Comparison of ENCODE assay signal across 8 mouse cellular contexts in genomic region chr2:32534061-32534732, GRCm38 (mm10). TPM values are rescaled to one million over a fixed set of nuclear protein-coding genes. Genes with fewer than 3 reads are reported as not detected.
DNase-seq lines count a peak whose midpoint lies in the region; ATAC-seq and TF ChIP-seq lines count a peak whose summit lies in the region.

No protein-coding gene starts in this region.

- peak; percentile 25 for DNase-seq in right cerebral cortex, postnatal 14 days
- DNase-seq in right cerebral cortex, adult 2 months (ENCODE audit: low spot score in 2 of 2) = no peak
- peak; percentile 29 for DNase-seq in c-Kit-positive CD71-positive TER-119-negative erythroid progenitor cells, embryonic 14.5 days (ENCODE audit: low read depth)
- peak; percentile 62 to 73 for DNase-seq in heart, adult 18-20 months
- DNase-seq in kidney, adult 11 months = peak; percentile 75
- DNase-seq in lung, embryonic 14.5 days = peak; percentile 89
- peak; percentile 63 for DNase-seq in retina, embryonic 14.5 days (ENCODE audit: low spot score)
- DNase-seq in layer of hippocampus, postnatal 36 days = no peak

- H3K36me3 ChIP-seq in lung, embryonic 14.5 days (ENCODE audit: insufficient read depth) = no peaks in the 10 kb centered on the region

- no peaks in the 10 kb centered on the region for H3K9me3 ChIP-seq in lung, embryonic 14.5 days (ENCODE audit: low read depth, low read length)

- H3K27ac ChIP-seq in lung, embryonic 14.5 days (ENCODE audit: low read depth) = peak overlapping the region; percentile 99

- 8% methylated on average over 13 of the region's 13 CpGs for WGBS in lung, embryonic 14.5 days

- peaks cover 24% of the 10 kb centered on the region for H3K4me1 ChIP-seq in lung, embryonic 14.5 days (ENCODE audit: insufficient read depth)

- TF ChIP-seq CTCF in lung, embryonic 14.5 days (IDR thresholded peaks at IDR 0.05; ENCODE audit: low read depth) = no peak

- peak overlapping the region; percentile 92 for H3K4me2 ChIP-seq in lung, embryonic 14.5 days

- no peaks in the 10 kb centered on the region for H3K27me3 ChIP-seq in lung, embryonic 14.5 days (ENCODE audit: insufficient read depth, low read length)

- H3K4me3 ChIP-seq in lung, embryonic 14.5 days (ENCODE audit: low read depth, low read length) = peak overlapping the region; percentile 91

- H3K9ac ChIP-seq in lung, embryonic 14.5 days = peak overlapping the region; percentile 44

- peak; percentile 26 for ATAC-seq in lung, embryonic 14.5 days (ENCODE audit: insufficient read depth)

RNA-seq across cellular contexts. Expression of gene Fam102a, which starts 0.9 kb away (rescaled TPM):
- 1 to 10 TPM; 4.9 to 5.9 TPM for total RNA-seq in heart, adult 18-20 months (2021)
- 18.4 and 19.9 TPM in 2 replicates for polyA plus RNA-seq in lung, embryonic 14.5 days (2014; fragmentation: Nextera tagmentation; extraction: Ambion mirVana)
- total RNA-seq in layer of hippocampus, postnatal 36 days (2021) = 10 to 100 TPM; 69.4 to 69.8 TPM

RNA-seq across cellular contexts. Expression of gene Dpm2, which starts 36.5 kb away (rescaled TPM):
- 10 to 100 TPM; 14.0 to 20.2 TPM for total RNA-seq in heart, adult 18-20 months (2021)
- polyA plus RNA-seq in lung, embryonic 14.5 days (2014; fragmentation: Nextera tagmentation; extraction: Ambion mirVana) = 94.9 and 98.5 TPM in 2 replicates
- total RNA-seq in layer of hippocampus, postnatal 36 days (2021) = 10 to 100 TPM; 69.1 to 81.8 TPM

RNA-seq across cellular contexts. Expression of gene Pip5kl1, which starts 40.4 kb away (rescaled TPM):
- total RNA-seq in heart, adult 18-20 months (2021) = not detected
- polyA plus RNA-seq in lung, embryonic 14.5 days (2014; fragmentation: Nextera tagmentation; extraction: Ambion mirVana) = 0.50 and 0.70 TPM in 2 replicates
- total RNA-seq in layer of hippocampus, postnatal 36 days (2021) = 1 to 10 TPM; 2.9 to 3.8 TPM

RNA-seq across cellular contexts. Expression of gene 9430097D07Rik, which starts 41.3 kb away (rescaled TPM):
- not detected for total RNA-seq in heart, adult 18-20 months (2021)
- 0.20 TPM in 1 of 2 replicates, not detected in the other for polyA plus RNA-seq in lung, embryonic 14.5 days (2014; fragmentation: Nextera tagmentation; extraction: Ambion mirVana)
- total RNA-seq in layer of hippocampus, postnatal 36 days (2021) = 1 to 10 TPM in 1 of 2 experiments, under 1 TPM in 1; 0.37 to 1.0 TPM

RNA-seq across cellular contexts. Expression of gene St6galnac4, which starts 52.7 kb away (rescaled TPM):
- 10 to 100 TPM; 14.7 to 16.1 TPM for total RNA-seq in heart, adult 18-20 months (2021)
- polyA plus RNA-seq in lung, embryonic 14.5 days (2014; fragmentation: Nextera tagmentation; extraction: Ambion mirVana) = 22.0 and 23.8 TPM in 2 replicates
- total RNA-seq in layer of hippocampus, postnatal 36 days (2021) = 10 to 100 TPM; 35.6 to 41.2 TPM

Comparison
In these comparisons a context has a peak if more than half of its experiments do, and no peak if none do; other contexts are left out.
1. DNase-seq: peak in right cerebral cortex, postnatal 14 days (single experiment), c-Kit-positive CD71-positive TER-119-negative erythroid progenitor cells, embryonic 14.5 days (single experiment), heart, adult 18-20 months (2 of 2), kidney, adult 11 months (single experiment), lung, embryonic 14.5 days (single experiment) and retina, embryonic 14.5 days (single experiment); none in right cerebral cortex, adult 2 months (0 of 2) and layer of hippocampus, postnatal 36 days (0 of 2).
2. RNA of gene Fam102a, which starts 0.9 kb away (total RNA-seq): 69.4 to 69.8 TPM in layer of hippocampus, postnatal 36 days; 4.9 to 5.9 TPM in heart, adult 18-20 months; every median in the first group is over 10 times any median in the second.